Mouse (Mus musculus): ENCODE results near the gene Rnf19b. TPM values are rescaled to one million over a fixed set of nuclear protein-coding genes. Genes with fewer than 3 reads are reported as not detected.

Gene Rnf19b
- total RNA-seq, 1 experiment, result 66.7 TPM

DNA sequence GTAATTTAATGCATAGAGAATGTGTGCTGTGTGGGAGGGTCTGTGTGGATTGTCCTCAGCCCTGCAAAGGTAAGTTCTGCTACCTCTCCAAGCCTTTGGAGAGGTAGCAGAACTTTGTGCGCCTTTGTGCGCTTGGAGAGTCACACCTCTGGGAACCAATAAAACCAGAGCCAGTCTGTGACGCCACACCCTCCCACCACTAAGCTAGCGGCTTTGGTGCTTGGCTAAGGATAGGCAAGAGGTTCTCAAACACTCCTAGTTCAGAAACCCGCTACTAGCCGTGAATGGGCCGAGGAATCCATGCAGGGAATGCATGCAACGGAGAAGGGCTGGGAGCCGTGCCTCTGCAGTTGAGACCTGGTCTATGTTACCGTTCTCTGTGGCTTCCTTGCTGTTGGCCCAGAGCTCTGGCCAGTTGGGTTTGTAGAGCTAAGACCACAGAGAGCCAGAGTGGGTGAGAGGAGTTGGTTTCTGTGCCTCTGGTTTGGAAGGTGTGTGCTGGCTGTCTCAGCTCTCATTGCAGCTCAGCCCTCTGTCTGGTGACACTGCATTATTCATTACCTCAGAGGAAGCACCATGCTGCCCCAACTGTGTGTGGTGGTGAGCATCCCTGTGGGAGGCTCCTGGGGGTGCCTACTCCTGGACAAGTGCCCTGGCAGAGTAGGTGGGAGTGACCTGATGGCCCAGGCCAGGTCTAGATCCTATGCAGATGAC, 44.8 kb upstream of the Rnf19b start:
- Histone ChIP-seq H3K9me3 (ENCODE audit: control insufficient read depth, insufficient read depth, low read depth, low read length) (no peaks in the 10 kb centered on the region), H3K27ac (ENCODE audit: insufficient read depth, low read depth, low read length, poor library complexity, severe bottlenecking) (no peak overlapping the region), H3K4me1 (ENCODE audit: control insufficient read depth in 2 of 2, insufficient read depth in 2 of 2, low read length in 2 of 2, poor library complexity in 1 of 2) (peaks cover 0 to 10% of the 10 kb centered on the region in 2 experiments; a peak in 2 of 4 replicates), H3K4me3 (ENCODE audit: insufficient read depth in 1 of 2, low read depth in 1 of 2, low read length in 2 of 2, poor library complexity in 1 of 2, severe bottlenecking in 1 of 2) (no peak overlapping the region), H3K9ac (ENCODE audit: insufficient read depth, low read depth, low read length, poor library complexity, severe bottlenecking) (no peak overlapping the region), H3K36me3 (ENCODE audit: control insufficient read depth, insufficient read depth, low read length, poor library complexity, severe bottlenecking) (peaks cover 23% of the 10 kb centered on the region)
- DNase-seq (ENCODE audit: low read depth, low spot score), result no peak
- in situ Hi-C loops (cut with MboI; ENCODE audit: low sequenced_read_pairs in 2 of 2, unreplicated experiment in 2 of 2), result no loop called here
- TF ChIP-seq ZNF384 (IDR thresholded peaks at IDR 0.05; ENCODE audit: low read depth, low read length) (no peak), ZC3H11A (IDR thresholded peaks at IDR 0.05; ENCODE audit: borderline replicate concordance, low read depth, low read length) (no peak), HCFC1 (IDR thresholded peaks at IDR 0.05; ENCODE audit: borderline replicate concordance, insufficient read depth, low read length) (no peak)

- Histone ChIP-seq H3K9me3 (ENCODE audit: control insufficient read depth, insufficient read depth, low read depth, low read length) (no peaks in the 10 kb centered on the region), H3K9ac (ENCODE audit: insufficient read depth, low read depth, low read length, poor library complexity, severe bottlenecking) (no peak overlapping the region), H3K27ac (ENCODE audit: insufficient read depth, low read depth, low read length, poor library complexity, severe bottlenecking) (no peak overlapping the region), H3K4me1 (ENCODE audit: control insufficient read depth in 2 of 2, insufficient read depth in 2 of 2, low read length in 2 of 2, poor library complexity in 1 of 2) (peaks cover 0 to 10% of the 10 kb centered on the region in 2 experiments; a peak in 2 of 4 replicates), H3K36me3 (ENCODE audit: control insufficient read depth, insufficient read depth, low read length, poor library complexity, severe bottlenecking) (no peaks in the 10 kb centered on the region), H3K4me3 (ENCODE audit: insufficient read depth in 1 of 2, low read depth in 1 of 2, low read length in 2 of 2, poor library complexity in 1 of 2, severe bottlenecking in 1 of 2) (no peak overlapping the region)
- TF ChIP-seq ZNF384 (IDR thresholded peaks at IDR 0.05; ENCODE audit: low read depth, low read length), result no peak
- TF ChIP-seq ZC3H11A (IDR thresholded peaks at IDR 0.05; ENCODE audit: borderline replicate concordance, low read depth, low read length), result no peak
- no peak for TF ChIP-seq HCFC1 (IDR thresholded peaks at IDR 0.05; ENCODE audit: borderline replicate concordance, insufficient read depth, low read length)
- TF ChIP-seq CHD2 (IDR thresholded peaks at IDR 0.05; ENCODE audit: low read depth, low read length), result no peak
- TF ChIP-seq MAFK (IDR thresholded peaks at IDR 0.05; ENCODE audit: insufficient read depth, low read depth, low read length), result no peak
- DNase-seq (ENCODE audit: low read depth, low spot score), result no peak
- in situ Hi-C loops (cut with MboI; ENCODE audit: low sequenced_read_pairs in 2 of 2, unreplicated experiment in 2 of 2), result no loop called here
These were observed 41.7 kb upstream of the Rnf19b start for GRCm38 (mm10) chr4:129016329-129016728.

DNA sequence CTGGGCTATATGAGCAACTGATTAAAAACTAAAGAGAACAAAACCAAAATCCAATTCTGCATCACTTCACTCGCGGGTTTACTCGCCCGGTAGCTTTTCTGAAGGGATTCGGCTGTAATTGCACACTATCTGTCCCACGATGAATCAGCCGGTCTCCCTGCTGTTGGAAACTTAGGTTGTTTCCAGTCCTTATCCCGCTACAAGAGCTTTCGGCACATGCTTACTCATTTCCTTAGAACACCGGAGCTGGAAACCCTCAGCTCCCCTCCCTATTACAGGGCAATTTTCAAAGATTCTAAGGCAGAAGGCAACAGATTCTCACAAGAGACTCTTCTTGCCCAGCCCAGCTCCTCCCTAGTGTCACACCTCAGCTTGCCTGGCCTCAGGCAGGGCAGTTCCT, 40.9 kb upstream of the Rnf19b start:
- no peak overlapping the region for H3K27ac ChIP-seq (ENCODE audit: insufficient read depth, low read depth, low read length, poor library complexity, severe bottlenecking)
- no peak for DNase-seq (ENCODE audit: low read depth, low spot score)
- H3K9ac ChIP-seq (ENCODE audit: insufficient read depth, low read depth, low read length, poor library complexity, severe bottlenecking), result no peak overlapping the region
- no peaks in the 10 kb centered on the region for H3K9me3 ChIP-seq (ENCODE audit: control insufficient read depth, insufficient read depth, low read depth, low read length)
- no peak overlapping the region for H3K4me3 ChIP-seq (ENCODE audit: insufficient read depth in 1 of 2, low read depth in 1 of 2, low read length in 2 of 2, poor library complexity in 1 of 2, severe bottlenecking in 1 of 2)
- in situ Hi-C loops (cut with MboI; ENCODE audit: low sequenced_read_pairs in 2 of 2, unreplicated experiment in 2 of 2), result no loop called here
- H3K4me1 ChIP-seq (ENCODE audit: control insufficient read depth in 2 of 2, insufficient read depth in 2 of 2, low read length in 2 of 2, poor library complexity in 1 of 2), result peaks cover 0 to 10% of the 10 kb centered on the region in 2 experiments; a peak in 2 of 4 replicates
- no peaks in the 10 kb centered on the region for H3K36me3 ChIP-seq (ENCODE audit: control insufficient read depth, insufficient read depth, low read length, poor library complexity, severe bottlenecking)
- no peak for TF ChIP-seq HCFC1 (IDR thresholded peaks at IDR 0.05; ENCODE audit: borderline replicate concordance, insufficient read depth, low read length)
- TF ChIP-seq ZC3H11A (IDR thresholded peaks at IDR 0.05; ENCODE audit: borderline replicate concordance, low read depth, low read length), result no peak
- no peak for TF ChIP-seq ZNF384 (IDR thresholded peaks at IDR 0.05; ENCODE audit: low read depth, low read length)

DNA sequence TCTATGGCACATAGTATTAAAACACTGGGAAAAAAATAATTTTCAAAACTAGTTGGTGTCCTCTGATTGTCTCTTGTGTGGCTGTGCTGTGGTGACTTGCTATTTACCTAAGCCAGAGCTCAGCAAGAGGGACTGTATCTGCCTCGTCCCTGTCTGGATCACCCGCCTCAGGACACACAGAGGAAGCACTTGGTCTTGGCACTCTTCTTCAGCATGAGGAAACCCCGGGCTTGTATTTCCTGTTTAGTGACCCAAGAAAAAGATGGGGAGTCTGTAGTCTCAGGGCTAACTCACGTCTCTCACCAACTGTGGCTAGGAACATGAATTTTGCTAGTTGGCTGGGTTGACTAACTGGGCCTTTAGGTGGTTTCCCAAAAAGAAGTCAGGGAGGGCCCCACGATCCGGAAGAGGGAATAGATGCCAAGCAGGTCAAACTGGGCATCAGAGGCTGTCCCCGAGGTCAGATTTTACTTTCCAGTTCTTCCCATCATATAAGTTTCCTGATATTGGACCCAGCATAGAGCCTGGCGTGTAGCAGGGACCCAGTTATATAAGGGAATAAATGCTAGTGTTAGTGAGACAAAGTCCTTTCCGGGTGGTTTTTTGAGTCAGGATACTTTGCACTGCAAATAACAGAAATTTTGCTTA, 39.2 kb upstream of the Rnf19b start:
- DNase-seq (ENCODE audit: low read depth, low spot score), result no peak
- H3K4me1 ChIP-seq (ENCODE audit: control insufficient read depth in 2 of 2, insufficient read depth in 2 of 2, low read length in 2 of 2, poor library complexity in 1 of 2), result peaks cover 0 to 5% of the 10 kb centered on the region in 2 experiments; a peak in 2 of 4 replicates
- TF ChIP-seq HCFC1 (IDR thresholded peaks at IDR 0.05; ENCODE audit: borderline replicate concordance, insufficient read depth, low read length) (no peak), MAFK (IDR thresholded peaks at IDR 0.05; ENCODE audit: insufficient read depth, low read depth, low read length) (no peak), ZNF384 (IDR thresholded peaks at IDR 0.05; ENCODE audit: low read depth, low read length) (no peak), ZC3H11A (IDR thresholded peaks at IDR 0.05; ENCODE audit: borderline replicate concordance, low read depth, low read length) (no peak)
- no peaks in the 10 kb centered on the region for H3K36me3 ChIP-seq (ENCODE audit: control insufficient read depth, insufficient read depth, low read length, poor library complexity, severe bottlenecking)
- no peak overlapping the region for H3K9ac ChIP-seq (ENCODE audit: insufficient read depth, low read depth, low read length, poor library complexity, severe bottlenecking)
- no peaks in the 10 kb centered on the region for H3K9me3 ChIP-seq (ENCODE audit: control insufficient read depth, insufficient read depth, low read depth, low read length)
- no peak overlapping the region for H3K27ac ChIP-seq (ENCODE audit: insufficient read depth, low read depth, low read length, poor library complexity, severe bottlenecking)
- in situ Hi-C loops (cut with MboI; ENCODE audit: low sequenced_read_pairs in 2 of 2, unreplicated experiment in 2 of 2), result no loop called here
- no peak overlapping the region for H3K4me3 ChIP-seq (ENCODE audit: insufficient read depth in 1 of 2, low read depth in 1 of 2, low read length in 2 of 2, poor library complexity in 1 of 2, severe bottlenecking in 1 of 2)

Data from ES-E14 (cell line).